Mouse (Mus musculus): ENCODE measurements around the gene Chtf18. TPM values are rescaled to one million over a fixed set of nuclear protein-coding genes. Genes with fewer than 3 reads are reported as not detected.

Chtf18 gene
- polyA plus RNA-seq, 1 experiment = 18.4 TPM

- WGBS = 74% methylated on average over 7 of the region's 7 CpGs
- no peak for DNase-seq (ENCODE audit: low read depth, low spot score)
Measured at GRCm38 (mm10) chr17:25738861-25739260, 11.6 kb upstream of the Chtf18 start.

DNA sequence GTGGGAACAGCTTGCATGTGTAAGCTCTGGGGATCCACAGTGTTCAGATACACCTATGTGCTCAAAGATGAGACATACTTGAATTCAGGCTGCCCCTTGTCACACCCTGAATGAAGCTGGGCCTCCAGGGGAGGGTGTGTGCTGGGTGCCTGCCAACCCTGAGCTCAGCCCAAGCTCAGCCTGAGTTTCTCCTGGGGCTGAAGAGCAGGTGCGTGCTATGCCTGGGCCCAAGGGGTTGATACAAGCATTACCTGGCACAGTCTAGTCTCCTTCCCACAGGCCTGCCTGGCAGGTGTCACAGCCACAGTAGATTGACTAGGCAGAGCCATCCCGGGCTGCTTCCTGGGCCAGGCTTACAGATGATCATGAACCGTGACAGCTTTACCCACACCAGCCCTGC, 8.5 kb upstream of the Chtf18 start, which contains the start of gene Mslnl:
TSS of gene Mslnl (plus strand) at position 298 of the 400 bp plus-strand sequence.
- WGBS = 34% methylated on average over 3 of the region's 3 CpGs
- DNase-seq (ENCODE audit: low read depth, low spot score) = no peak

- 85% methylated on average over 5 of the region's 5 CpGs for WGBS
Measured at GRCm38 (mm10) chr17:25735246-25735645, 8.0 kb upstream of the Chtf18 start.

GRCm38 (mm10) chr17:25732082-25732481, 4.9 kb upstream of the Chtf18 start:
- peak; percentile 62 for DNase-seq (ENCODE audit: low read depth, low spot score)
- WGBS = 17% methylated on average over 2 of the region's 2 CpGs

More at GRCm38 (mm10) chr17:25735246-25735645, 8.0 kb upstream of the Chtf18 start:
- no peak for DNase-seq (ENCODE audit: low read depth, low spot score)

GRCm38 (mm10) chr17:25728009-25728270, 721 bp upstream of the Chtf18 start:
- WGBS = 15% methylated on average over 4 of the region's 4 CpGs
- DNase-seq (ENCODE audit: low read depth, low spot score) = no peak

DNA sequence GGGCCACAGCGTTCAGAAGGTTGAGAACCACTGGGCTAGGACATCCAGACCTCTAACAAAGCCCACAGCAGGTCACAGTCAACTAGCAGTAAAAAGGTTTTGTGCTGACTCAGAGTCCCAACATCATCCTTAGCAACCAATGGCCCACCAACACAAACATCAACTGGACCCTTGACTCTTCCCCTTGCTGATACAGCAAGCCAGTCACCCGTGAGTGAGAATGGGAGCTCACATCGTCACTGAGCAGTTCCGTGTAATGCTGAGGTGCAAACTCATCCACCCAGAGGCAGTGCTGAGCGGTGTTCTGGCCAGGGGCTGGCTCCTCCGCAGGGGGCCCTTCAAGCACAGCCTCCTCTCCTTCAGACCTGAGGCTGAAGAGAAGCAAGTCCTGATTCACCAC, 2.0 kb downstream of the Chtf18 start:
- 88% methylated on average over 6 of the region's 6 CpGs for WGBS

DNA sequence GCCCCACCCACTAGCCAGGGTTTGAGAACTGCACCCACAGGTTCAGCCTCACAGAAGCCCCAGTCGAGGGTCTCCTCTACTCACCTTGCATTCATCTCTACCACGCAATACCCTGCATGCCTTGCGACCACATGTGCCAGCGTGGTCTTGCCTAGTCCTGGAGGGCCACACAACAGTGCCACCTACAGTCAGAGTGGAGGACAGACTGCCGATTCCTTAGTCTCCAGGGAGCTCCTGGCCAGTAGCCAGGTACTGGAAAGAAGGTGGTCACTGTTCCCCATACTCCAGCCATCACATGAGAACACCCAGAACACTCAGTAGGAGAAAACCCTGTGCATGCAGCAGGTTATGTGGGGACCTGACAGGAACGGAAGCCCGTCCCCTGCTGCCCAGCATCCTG, 3.3 kb downstream of the Chtf18 start:
- WGBS = 92% methylated on average over 7 of the region's 7 CpGs
- no peak for DNase-seq (ENCODE audit: low read depth, low spot score)

More for the DNA sequence above, 2.0 kb downstream of the Chtf18 start:
- no peak for DNase-seq (ENCODE audit: low read depth, low spot score)

DNA sequence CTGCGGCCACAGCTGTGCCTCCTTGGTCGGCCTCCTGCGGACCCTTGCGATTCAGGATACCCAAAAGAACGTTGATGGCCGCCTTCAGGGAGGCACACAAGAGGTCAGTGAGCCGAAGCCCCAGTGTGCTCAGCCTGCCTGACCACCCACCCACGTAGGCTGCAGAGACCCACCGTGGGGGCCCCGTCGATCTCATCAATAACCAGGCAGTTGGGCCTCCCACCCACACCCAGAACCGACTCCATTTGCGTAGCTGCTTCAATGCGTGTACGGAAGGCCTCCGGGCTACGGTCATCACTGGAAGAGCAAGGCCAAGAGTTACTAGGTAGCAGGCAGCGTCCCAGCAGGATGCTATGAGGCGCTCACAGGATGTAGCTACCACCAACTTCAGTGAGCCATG, 3.7 kb downstream of the Chtf18 start:
- DNase-seq (ENCODE audit: low read depth, low spot score) = no peak
- 97% methylated on average over 19 of the region's 19 CpGs for WGBS

GRCm38 (mm10) chr17:25721476-25721875, 5.7 kb downstream of the Chtf18 start:
- no peak for DNase-seq (ENCODE audit: low read depth, low spot score)
- 95% methylated on average over 5 of the region's 5 CpGs for WGBS

- no peak for DNase-seq (ENCODE audit: low read depth, low spot score)
- 12% methylated on average over 6 of the region's 6 CpGs for WGBS
Measured at GRCm38 (mm10) chr17:25717691-25718090, 9.5 kb downstream of the Chtf18 start.

DNA sequence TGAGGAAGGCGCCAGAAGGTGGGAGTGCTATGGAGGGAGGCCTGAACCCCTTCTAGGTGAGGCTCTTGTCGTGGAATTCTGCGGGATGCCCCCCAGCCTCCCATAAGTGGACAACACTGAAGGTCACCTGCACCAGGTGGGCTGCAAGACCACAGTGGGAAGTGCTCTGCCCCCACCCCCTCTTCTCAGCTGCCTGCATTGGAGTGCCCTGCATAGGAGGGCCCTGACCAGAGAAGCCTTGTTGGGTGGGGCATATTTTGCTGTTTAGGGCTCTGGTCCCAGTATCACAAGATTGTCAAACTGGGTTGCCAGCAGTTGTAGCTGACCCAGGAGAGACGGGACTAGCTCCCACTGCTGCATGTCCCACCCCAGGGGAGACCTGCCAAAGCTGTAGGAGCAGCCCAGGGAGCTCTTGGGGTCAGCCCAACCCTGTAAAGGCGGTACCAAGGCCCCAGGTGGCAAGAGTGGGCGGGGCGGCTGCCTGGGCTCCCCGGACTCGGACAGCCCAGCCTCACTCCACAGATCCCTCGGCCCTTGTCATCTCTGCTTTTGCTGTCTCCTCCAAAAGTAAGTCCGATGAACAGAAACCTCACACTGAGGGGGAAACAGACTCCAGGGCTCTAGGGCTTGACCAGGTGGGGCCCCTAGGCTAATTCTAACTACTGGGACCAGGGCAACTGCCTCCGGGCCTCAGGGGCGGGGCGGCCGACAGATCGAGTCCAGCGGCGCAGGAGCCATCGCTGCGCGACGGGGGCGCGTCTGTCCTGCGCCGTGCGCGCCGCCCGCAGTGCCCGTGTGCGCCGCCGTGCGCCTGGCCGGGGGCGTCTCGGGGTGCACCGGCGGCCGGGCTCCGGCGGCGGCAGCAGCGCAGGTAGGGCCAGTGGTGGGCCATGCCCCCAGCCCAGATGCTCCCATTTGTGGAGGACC, 10.2 kb downstream of the Chtf18 start, which contains the start of gene Gng13:
TSS of gene Gng13 (plus strand) at position 461 of the 927 bp plus-strand sequence.
- 2% methylated on average over 45 of the region's 45 CpGs for WGBS
- DNase-seq (ENCODE audit: low read depth, low spot score) = no peak

- DNase-seq (ENCODE audit: low read depth, low spot score) = no peak
- WGBS = 11% methylated on average over 6 of the region's 6 CpGs
Measured at GRCm38 (mm10) chr17:25716130-25716529, 11.1 kb downstream of the Chtf18 start.

DNA sequence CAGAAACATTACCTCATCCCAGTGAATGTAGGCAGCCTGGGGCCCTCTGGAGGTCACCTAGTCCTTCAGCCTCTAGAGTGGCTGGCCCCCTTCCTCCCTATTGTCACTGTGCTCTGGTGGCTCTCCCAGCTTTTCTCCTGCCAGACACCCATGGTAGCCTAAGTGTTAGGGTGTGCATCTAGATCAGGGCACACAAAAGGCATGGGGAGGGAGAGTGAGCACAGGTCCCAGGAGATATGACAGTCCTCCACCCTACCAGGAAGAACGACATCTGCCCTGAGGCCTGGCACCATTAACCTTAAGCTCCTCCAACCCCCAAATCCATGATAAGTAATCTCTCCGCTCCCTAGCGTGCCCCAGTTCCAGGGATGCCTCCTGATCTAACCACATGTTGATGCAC, 11.6 kb downstream of the Chtf18 start:
- no peak for DNase-seq (ENCODE audit: low read depth, low spot score)
- WGBS = 58% methylated on average over 3 of the region's 3 CpGs

GRCm38 (mm10) chr17:25711136-25711535, 16.1 kb downstream of the Chtf18 start:
- 58% methylated on average over 4 of the region's 4 CpGs for WGBS
- no peak for DNase-seq (ENCODE audit: low read depth, low spot score)

GRCm38 (mm10) chr17:25709994-25710393, 17.2 kb downstream of the Chtf18 start:
- 96% methylated on average over 2 of the region's 2 CpGs for WGBS
- no peak for DNase-seq (ENCODE audit: low read depth, low spot score)

- DNase-seq (ENCODE audit: low read depth, low spot score) = no peak
- WGBS = 56% methylated on average over 9 of the region's 9 CpGs
Measured at GRCm38 (mm10) chr17:25700863-25701496, 26.2 kb downstream of the Chtf18 start.

- WGBS = 16% methylated on average over 7 of the region's 7 CpGs
- DNase-seq (ENCODE audit: low read depth, low spot score) = peak; percentile 57
Measured at GRCm38 (mm10) chr17:25698446-25698845, 28.8 kb downstream of the Chtf18 start.

GRCm38 (mm10) chr17:25696263-25696662, 31.0 kb downstream of the Chtf18 start:
- WGBS = 21% methylated on average over 1 of the region's 1 CpGs
- no peak for DNase-seq (ENCODE audit: low read depth, low spot score)

GRCm38 (mm10) chr17:25688922-25689321, 38.3 kb downstream of the Chtf18 start:
- WGBS = 76% methylated on average over 4 of the region's 4 CpGs
- DNase-seq (ENCODE audit: low read depth, low spot score) = no peak

GRCm38 (mm10) chr17:25686323-25686722, 40.9 kb downstream of the Chtf18 start:
- DNase-seq (ENCODE audit: low read depth, low spot score) = no peak
- WGBS = 38% methylated on average over 7 of the region's 7 CpGs

DNA sequence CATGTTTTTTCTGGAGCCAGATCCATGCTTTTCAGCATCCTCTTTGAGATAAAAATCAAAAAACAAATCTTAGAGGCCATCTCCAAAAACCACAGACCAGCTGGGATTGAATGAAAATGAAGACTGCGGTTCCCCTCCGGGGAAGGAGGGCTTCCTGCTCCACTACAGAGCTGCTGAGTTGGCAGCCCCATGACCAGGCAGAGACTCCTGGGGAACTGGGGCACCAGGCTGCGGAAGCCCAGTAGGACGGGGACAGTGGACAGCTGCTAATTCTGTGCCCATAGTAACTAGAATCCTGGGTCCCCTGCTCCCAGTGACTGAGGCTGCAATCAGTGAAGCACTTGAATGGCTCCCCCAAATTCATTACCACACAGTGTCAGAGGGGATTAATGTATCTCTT, 45.6 kb downstream of the Chtf18 start:
- DNase-seq (ENCODE audit: low read depth, low spot score) = no peak
- 79% methylated on average over 4 of the region's 4 CpGs for WGBS

All from large intestine, adult 2 months (tissue).